Mouse (Mus musculus) cerebellum, postnatal 4 days (tissue): Measurements from ENCODE around the gene Gabbr2.
A peak's percentile ranks its signal among the peaks of the same experiment; 100 is the strongest.
"Not testable (repeated sequence)": the region's sequence is repeated elsewhere in the genome, so short reads cannot be mapped to it uniquely, and the experiment has no call there.

Source experiments
- DNase-seq, 2 experiments: peaks; one replicate each; pipeline ENCODE4 v3.0.0; 2022; ENCODE audit warnings: low spot score in 2 of 2, mixed read lengths in 1 of 2

Gene Gabbr2

DNA sequence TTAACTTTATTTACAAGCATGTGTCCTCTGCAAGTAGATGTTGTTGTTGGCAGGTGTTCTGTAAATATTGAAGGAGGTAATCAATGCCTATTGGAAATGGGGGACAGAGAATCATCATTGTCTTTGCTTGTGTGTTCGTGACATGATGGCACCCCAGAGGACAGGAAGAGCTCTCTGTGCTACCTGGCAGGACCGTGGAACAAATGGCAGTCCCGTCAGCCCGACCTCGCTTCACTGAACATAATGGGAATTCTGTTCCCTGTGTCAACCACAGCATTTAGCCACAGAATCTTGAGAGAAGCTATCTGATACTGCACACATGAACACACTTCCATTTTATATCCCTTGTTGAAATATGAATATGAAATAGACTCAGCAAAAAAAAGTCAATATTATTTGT, 332.7 kb downstream of the Gabbr2 start:
- no peak for DNase-seq

DNA sequence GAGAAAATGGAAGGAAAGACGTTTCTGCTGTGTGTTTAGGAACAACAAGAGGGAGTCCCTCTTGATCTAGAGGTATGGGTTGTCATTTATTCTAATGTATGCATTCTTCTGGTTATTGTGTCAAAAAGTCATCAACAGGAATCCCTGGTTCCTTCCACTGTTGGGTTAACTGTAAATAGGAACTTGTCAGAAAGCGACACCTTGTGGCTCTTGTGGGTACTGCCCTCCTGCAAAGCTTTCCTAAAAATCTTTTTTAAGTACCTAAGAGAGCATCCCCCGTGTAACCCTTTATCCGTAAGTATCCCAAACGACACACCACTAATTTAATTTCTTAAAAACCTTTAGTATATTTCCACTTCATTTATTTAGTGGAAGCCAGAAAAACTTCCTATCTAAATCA, 334.6 kb downstream of the Gabbr2 start:
- peak; percentile 64 to 82 for DNase-seq

DNA sequence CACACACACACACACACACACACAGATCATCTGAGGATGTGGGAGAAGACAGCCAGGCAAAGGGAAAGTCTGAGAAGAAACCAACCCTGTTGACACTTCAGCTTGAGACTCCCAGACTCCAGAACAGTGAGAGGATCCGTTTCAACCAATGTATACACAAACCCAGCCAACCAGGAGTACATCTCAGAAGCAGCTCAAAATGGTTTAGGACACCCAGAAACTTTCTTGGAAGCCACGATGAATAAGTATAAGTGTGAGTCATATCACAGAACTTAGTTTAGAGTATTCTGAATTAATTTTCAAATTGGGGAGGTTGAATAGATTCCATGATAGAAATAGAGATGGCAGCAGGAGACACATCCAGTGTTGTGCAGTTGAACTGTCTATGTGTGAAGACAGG, 335.7 kb downstream of the Gabbr2 start:
- no peak for DNase-seq

DNA sequence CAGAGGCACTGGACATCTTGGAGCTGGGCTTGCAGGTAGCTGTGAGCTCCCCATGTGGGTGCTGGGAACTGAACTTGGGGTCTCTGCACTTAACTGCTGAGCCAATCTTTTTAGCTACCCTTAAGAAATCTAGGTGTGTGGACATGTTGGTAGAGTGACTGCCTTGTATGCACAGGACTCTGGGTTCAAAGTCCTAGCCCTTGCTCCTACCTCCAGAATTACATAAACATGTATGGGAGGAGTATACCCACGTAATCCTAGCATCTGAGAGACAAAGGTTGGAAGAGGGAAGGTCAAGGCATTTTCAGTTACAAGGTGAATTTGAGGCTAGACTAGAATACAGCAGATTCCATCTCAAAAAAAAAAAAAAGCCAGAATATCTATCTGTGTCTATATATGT, 336.4 kb downstream of the Gabbr2 start:
- no peak for DNase-seq

DNA sequence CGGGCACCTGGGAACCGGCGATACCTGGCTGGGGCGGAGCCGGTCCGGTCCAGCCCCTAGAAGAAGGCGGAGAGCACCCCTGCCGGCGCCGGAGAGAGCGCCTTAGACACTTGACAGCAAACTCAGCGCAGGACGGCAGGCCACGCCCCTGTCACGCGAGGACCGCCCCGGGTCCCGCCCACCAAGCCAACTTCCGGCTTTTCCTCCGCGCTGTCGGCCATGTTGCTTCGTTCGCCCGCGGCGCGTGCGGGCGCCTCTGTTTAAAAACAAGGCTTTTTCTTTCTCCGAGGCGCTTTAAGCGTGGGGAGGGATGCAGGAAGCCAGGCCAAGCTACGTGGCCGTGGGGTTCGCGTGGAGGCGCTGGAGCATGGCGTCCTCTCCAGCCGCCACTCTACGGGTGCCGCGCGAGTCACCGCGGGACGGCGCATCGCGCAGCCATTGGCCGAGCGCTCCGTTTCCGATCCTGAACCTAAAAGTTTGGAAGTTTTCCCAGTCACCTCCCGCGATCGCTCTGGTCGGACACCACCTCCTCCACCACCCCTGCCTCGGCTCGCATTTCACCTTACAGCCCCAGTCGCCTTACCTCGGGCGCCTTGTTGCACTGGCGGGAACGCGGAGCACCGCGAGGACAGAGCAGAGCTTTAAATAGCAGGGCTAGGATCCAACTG, 341.5 kb downstream of the Gabbr2 start, which contains the start of gene Tbc1d2:
Tbc1d2 (minus strand) TSS at position 124 of the 668 bp plus-strand sequence.
- peak; percentile 84 to 91 for DNase-seq

DNA sequence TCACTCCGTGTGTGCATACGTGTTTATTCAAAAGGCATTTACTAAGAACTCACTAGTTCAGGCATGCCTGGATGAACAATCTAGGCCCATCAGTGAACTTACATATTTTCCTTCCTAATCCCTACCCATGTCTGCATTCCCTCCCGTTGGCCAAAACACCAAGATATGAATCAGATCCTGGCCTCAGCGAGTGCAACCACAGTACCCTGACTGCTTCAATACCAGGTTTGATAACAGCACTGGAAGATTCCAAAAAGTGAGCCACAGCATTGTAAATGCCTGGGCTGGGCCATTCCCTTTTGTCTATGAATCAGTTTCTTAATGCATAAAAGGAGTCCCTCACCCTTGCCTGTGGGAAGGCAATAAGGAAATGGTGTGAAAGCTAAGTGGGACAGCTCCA, 342.5 kb downstream of the Gabbr2 start:
- DNase-seq = no peak

DNA sequence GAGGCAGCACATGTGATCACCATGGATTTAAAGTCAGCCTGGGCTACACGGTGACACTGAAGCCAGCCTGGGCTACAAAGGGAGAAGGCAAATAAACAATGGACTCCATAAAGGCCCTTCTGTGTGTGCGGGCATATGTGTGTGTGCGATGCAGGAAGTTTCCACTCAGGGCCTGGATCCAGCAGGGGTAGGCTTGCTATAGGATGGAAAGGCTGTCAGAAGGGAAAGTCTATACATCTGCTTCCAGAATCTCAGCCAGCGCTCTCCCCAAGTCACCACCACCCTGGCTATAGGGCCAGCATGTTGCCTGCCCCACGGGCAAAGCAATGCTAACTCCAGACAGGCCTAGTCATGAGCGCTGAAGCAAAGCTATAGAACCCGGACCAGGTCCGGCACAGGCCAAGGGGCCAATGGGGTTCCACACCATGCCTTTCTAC, 348.0 kb downstream of the Gabbr2 start:
- no peak for DNase-seq

DNA sequence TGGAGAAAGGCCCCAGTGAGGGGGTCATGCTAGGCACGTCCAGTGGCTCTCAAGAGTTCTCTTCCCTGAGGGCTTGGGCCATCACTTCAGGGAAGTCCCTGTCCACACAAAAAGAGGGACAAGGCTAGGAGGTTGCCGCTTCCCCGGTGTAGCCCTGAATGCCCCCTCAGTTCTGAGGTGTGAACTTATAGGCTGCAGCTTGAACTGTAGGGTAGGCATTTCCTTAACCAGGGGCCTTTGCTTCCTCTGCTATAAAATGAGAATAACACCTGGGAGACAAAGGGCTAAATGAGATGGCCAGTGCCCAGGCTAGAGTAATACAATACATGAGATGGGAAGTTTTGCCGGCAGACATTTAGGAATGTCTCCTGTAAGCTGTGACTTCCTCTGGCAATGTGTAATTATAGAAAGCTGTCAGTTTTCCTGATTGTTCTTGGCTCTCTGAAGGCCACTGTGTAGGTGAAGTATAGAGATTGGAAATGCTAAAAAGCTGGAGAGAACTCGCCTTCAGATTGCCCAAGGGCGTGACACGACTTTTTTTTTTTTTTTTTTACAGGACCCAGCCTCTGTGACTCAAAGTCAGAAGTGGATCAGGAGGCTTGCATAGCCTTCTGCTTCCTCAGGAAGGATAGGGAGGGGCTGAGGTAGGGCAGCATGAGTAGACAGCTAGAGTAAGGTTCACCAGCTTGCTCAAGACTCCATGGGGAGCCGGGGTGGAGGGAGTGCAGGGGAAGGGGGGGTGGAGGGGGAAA, 348.6 kb downstream of the Gabbr2 start:
- no peak for DNase-seq

DNA sequence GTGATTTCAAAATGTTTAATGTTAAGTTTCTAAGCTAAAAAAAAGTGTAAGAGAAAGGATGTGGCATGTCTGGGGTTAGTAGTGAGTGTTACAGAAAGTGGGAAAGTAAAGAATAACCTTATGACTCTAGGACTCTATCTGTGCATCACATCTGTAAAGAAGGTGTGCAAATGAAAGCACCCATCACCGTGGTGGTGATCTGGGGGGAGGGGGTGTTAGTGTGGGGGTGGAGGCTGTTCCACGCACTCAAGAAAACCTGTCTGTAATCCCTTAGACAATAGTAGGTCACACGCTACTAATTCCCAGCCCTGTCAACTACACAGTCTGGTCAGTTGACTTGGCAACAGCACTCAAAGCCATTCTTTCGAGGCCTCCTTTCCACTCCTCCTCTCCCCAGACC, 350.4 kb downstream of the Gabbr2 start:
- no peak for DNase-seq

DNA sequence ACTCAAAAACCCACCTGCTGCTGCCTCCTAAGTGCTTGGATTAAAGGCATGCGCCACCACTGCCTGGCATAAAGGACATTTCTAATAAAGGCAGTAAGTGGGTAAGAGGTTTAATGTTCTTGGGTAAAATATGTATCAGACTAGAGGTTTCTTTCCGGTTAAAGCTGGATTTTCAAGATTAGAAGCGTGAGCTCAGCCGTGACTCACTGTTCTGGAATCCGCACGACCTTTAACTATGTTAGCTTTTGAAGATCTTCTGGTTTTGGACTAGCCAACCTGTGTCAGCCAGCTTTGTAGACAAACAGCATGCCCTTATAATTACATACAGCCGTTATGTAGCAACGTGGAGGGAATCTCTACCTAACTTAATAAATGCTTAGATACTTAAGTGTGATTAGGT, 351.8 kb downstream of the Gabbr2 start:
- DNase-seq = no peak

DNA sequence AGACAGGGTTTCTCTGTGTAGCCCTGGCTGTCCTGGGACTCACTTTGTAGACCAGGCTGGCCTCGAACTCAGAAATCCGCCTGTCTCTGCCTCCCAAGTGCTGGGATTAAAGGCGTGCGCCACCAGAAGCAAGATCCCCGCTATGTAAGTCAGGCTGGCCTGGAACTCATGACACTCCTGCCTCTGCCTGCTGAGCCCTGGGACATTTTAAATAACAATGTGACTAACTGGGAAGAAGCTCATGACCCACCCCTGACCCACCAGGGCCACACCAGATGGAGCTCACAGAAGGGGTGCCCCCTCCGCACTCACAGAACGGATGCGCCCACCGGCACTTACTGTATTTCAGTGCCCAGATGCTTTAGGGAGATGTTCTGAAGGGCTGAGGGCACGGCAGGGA, 354.4 kb downstream of the Gabbr2 start:
- not testable (repeated sequence) for DNase-seq

DNA sequence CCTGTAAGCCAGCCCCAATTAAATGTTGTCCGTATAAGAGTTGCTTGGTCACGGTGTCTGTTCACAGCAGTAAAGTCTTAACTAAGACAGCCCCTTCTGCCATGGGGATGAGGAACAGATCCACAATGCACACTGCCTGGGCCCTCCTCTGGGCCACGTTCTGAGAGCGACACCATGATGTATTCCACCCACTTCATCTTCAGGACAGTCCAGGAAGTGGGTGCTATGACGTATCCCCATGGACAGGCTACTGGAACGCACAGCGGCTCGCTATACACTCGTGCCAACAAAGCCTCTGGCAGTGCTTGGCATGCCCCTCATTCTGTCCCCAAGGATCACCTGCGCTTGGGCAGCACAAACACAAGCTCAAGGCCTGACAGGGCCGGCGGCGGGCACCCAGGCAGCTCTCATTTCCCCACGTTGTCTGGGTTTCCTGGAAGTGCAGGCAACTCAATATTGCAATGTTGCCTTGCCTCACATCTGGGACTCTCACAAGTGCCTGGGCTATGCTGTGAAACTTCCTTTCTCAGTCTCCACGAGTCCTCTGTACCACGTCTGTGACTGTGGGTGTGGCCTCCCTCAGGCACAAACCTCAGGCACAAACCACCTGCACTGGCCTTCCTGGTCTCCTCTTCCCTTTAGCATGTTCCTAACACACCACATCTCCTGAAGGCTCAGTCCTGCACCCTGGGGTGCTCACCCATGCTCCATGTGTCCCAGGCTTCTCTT, 355.8 kb downstream of the Gabbr2 start:
- DNase-seq = no peak

DNA sequence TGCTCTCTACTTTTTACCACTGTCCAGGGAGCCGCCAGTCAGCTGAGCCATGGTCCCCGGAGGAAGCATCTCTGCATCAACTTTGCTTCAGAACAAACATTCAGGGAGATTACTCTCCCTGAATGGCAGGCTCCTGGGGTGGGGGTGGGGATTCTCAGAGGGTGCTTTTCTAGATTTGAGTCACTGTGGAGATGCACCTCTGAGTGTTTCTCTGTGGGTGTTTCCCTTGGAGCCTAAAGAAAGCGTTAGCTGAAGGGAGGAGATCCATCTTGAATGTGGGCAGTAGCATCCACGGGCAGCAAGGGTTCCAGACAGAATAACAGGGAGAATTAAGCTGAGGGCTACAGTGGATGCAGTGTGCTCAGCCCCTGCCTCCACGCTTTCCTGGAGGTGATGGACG, 356.8 kb downstream of the Gabbr2 start:
- no peak for DNase-seq

DNA sequence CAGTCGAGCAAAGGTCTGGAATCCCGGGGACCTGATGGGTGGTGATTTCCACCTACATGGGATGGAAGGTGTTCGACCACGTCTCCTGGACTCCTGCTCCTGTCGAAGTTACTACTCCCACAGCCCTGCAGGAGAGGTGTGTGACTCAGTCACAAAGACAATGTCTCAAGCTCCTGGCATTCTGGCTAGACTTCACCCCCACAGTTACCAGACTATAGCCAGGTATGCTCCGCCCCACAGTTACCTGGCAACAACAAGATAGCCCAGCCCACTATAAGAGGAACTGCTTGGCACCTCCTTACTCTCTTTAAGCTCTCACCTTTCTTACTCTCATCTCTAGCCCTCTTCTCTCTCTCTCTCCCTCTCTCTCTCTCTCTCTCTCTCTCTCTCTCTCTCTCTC, 358.1 kb downstream of the Gabbr2 start:
- not testable (repeated sequence) for DNase-seq

DNA sequence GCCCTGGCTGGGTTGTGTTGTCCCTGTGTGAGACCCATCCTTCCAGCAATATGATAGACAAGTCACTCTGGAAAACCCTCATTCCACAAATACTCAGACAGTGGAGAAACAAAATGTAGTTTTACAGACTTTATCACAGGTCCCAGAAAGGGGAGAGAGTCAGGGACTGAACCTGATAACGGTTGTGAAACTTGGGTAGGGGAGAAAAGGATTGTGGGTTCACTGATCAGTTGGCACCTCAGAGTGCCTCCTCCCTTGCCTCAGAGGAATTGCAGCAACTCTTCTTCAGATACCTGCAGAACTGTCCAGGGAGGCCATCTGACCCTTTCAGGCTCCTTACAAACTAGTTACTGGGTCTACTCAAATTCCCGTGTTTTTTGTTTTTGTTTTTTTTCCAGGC, 359.2 kb downstream of the Gabbr2 start:
- no peak for DNase-seq

DNA sequence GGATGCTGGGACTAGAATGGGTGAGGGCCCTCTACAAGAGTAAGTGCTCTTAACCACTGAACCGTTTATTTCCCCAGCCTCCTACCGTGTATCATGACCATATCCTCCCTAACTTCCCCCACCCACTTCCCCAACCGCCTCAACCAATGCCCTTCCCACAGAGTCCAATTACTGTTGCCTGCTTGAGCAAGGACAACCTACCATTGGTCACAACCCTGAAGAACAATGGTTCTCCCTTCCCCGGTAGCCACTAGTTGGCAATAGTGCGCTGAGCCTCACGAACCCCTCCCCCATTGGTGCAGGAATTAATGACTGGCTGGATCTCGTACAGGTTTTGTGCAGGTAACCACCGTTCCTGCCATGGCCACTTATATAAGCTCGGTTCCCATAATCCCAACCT, 361.3 kb downstream of the Gabbr2 start:
- DNase-seq = no peak

DNA sequence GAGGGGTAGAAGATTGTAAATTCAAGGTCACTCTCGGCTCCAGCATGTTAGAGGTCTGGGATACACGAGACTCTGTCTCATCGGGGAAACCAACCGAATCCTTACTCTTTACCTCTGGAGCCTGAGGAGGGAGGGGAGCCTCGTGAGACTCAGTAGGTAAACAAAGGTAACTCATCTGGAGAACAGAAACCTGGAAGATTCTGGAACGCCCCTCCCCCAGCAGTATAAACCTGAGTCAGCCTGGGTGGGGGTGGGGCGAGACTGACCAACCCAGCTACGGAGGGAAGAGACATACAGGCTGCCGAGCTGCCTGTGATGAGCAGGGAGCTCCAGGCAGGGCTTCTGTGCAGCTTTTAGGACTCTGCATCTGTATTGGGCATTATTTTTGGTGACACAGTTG, 362.8 kb downstream of the Gabbr2 start:
- DNase-seq = no peak

DNA sequence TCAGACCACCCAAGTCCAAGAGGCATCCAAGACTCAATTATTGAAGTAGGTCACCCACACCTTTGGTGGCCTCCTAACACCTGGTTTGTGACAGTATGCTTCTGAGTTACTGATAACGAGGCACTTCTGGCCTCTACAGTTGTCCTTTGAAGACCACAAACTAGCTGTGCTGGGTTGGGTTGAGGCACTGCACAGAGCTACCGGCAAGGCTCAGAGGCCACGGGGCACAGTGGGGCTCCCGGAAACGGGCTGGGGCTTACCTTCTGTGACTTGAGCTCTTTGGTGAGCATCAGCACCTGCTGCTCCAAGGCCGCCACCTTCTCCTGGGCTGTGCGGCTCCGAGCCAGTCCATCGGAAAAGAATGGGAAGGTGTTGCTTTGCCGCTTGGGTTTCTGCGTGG, 363.6 kb downstream of the Gabbr2 start:
- no peak for DNase-seq

DNA sequence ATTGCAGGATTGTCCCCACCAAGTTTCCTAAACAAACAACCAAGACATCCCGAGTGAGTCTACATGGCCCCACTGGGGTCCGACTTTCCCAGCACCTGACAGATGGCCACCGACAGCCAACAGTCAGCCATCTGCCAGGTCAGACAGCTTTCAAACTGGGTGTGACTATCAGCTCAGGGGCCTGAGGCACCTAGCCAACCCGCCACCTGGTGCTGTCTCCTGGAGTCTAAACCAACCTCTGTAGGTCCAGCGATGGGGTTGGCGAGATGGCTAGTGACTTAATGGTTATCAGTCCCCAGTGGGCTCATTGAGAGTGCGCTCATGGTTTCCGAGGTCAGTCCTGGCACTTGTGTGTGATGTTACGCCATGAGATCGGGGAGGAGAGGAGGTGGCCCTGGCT, 366.6 kb downstream of the Gabbr2 start:
- DNase-seq = peak in 1 of 2 experiments; percentile 69

DNA sequence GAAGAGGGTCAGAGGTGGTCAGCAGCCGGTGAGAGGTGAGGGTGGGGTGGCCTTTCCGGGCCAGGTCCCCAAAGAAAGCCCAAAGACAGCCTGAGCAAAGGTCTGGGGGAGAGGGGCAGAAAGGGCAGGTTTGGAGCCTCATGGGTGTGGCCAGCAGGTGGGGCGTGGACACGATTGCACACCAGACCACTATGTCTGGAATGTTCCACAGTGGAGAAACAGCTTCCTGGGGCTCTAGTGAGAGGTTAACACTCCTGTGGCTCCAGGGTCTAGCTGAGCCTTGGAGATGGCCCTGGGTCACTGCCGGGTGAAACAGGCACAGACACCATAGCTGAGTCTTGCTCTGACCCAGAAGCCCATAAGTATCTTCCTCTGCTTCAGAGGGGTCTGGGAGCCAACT, 368.7 kb downstream of the Gabbr2 start:
- no peak for DNase-seq

DNA sequence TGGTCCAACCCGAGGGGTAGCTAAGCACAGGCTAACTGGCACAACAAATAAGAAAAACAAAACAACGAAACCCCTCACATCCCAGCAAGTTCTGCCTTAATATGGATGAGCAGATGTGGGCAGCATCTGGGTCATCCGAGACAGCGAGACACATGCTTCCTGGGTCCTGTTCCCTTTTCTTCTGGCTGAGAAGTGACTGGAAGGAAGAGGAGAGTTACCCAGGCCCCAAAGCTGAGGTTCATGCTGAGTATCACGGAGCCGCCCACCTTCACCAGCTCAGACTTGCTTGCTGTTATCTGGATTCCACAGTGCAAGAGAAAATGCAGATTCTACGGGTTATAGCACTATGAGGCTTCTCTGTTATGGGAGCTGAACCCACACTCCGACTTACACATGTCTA, 370.7 kb downstream of the Gabbr2 start:
- no peak for DNase-seq

DNA sequence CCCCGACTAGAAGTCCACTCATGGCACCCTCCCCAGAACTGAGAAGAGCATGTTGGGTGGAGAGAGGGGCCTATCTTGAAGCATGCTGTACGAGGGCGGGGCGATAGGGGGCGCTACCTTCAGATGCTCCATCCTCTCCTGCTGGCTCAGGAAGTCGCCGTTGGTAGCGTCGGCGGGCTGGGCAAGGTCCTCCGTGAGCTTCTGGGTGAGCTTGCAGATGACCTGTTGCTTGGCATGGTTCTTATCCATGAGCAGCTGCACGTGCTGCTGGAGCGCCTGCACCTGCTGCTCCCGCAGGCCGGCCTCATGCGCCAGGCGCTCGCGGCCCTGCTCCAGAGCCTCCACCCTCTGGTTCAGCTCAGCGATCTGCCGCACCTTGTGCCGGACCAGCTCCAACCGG, 371.3 kb downstream of the Gabbr2 start:
- DNase-seq = peak in 1 of 2 experiments; percentile 37
